Mouse (Mus musculus) embryonic facial prominence, embryonic 13.5 days (tissue): ENCODE measurements around the gene Naa50. TPM values are rescaled to one million over a fixed set of nuclear protein-coding genes. Genes with fewer than 3 reads are reported as not detected.

Experiments
- ATAC-seq: fragments of 200-750 bp; cut with Nextera tagmentation; 2 replicates; pipeline ENCODE4 v1.8.0; 2017; ENCODE audit warnings: low read depth; ENCODE audit not compliant: insufficient number of reproducible peaks, insufficient read depth, low FRiP score, low TSS enrichment
- H3K27ac ChIP-seq: fragments of 300-500 bp; sonication (generic); 2 replicates; pipeline ENCODE4 v1.5.1; 2015; ENCODE audit warnings: moderate library complexity, mild to moderate bottlenecking, inconsistent platforms
- H3K27me3 ChIP-seq: fragments of 300-500 bp; sonication (generic); 2 replicates; pipeline ENCODE4 v1.6.1; 2015; ENCODE audit warnings: mild to moderate bottlenecking, inconsistent platforms
- H3K36me3 ChIP-seq: fragments of 300-500 bp; sonication (generic); 2 replicates; pipeline ENCODE4 v1.6.1; 2015; ENCODE audit warnings: mild to moderate bottlenecking, inconsistent platforms
- H3K4me1 ChIP-seq: fragments of 300-500 bp; sonication (generic); 2 replicates; pipeline ENCODE4 v1.6.1; 2015; ENCODE audit warnings: inconsistent platforms
- H3K4me2 ChIP-seq: fragments of 300-500 bp; sonication (generic); 2 replicates; pipeline ENCODE4 v1.6.1; 2015; ENCODE audit warnings: moderate library complexity, mild to moderate bottlenecking, inconsistent platforms
- H3K4me3 ChIP-seq: fragments of 300-500 bp; sonication (generic); 2 replicates; pipeline ENCODE4 v1.5.1; 2015; ENCODE audit warnings: mild to moderate bottlenecking, inconsistent platforms
- H3K9ac ChIP-seq: fragments of 300-500 bp; sonication (generic); 2 replicates; pipeline ENCODE4 v1.6.1; 2015; ENCODE audit warnings: mild to moderate bottlenecking, inconsistent platforms
- H3K9me3 ChIP-seq: fragments of 300-500 bp; sonication (generic); 2 replicates; pipeline ENCODE4 v1.6.1; 2016; ENCODE audit warnings: inconsistent platforms
- WGBS: fragments of 180-500 bp; shearing (Covaris S2); methylation state at CpG from one replicate; pipeline ENCODE4 v1.1.7; 2015; ENCODE audit warnings: mixed read lengths; 5-methylcytosine and 5-hydroxymethylcytosine counted together
- polyA plus RNA-seq: library from polyadenylated mRNA; unstranded; fragments of >200 nt; fragmentation: Nextera tagmentation; extraction: Ambion mirVana; gene quantifications from 2 replicates; pipeline ENCODE4 v1.2.1, GENCODE M21; 2015

Gene Naa50
- polyA plus RNA-seq, 1 experiment from 2014 or later: 97.8 TPM

GRCm38 (mm10) chr16:44175001-44175400, 35.4 kb downstream of the Naa50 start:
- Histone ChIP-seq H3K27ac (no peak overlapping the region), H3K9me3 (no peaks in the 10 kb centered on the region), H3K4me1 (peaks cover 14% of the 10 kb centered on the region), H3K36me3 (no peaks in the 10 kb centered on the region), H3K4me2 (peak overlapping the region; percentile 63), H3K27me3 (no peaks in the 10 kb centered on the region), H3K4me3 (no peak overlapping the region), H3K9ac (no peak overlapping the region)
- no peak for ATAC-seq
- WGBS: 81% methylated on average over 1 of the region's 1 CpGs

GRCm38 (mm10) chr16:44176511-44176910, 36.9 kb downstream of the Naa50 start:
- 98% methylated on average over 2 of the region's 2 CpGs for WGBS
- 0 out of 2 replicates have a peak, but pooled peaks cover 2% of the 10 kb centered on the region for H3K36me3 ChIP-seq
- H3K27ac ChIP-seq: no peak overlapping the region
- H3K4me2 ChIP-seq: no peak overlapping the region
- no peak for ATAC-seq
- no peaks in the 10 kb centered on the region for H3K9me3 ChIP-seq
- no peak overlapping the region for H3K4me3 ChIP-seq
- no peaks in the 10 kb centered on the region for H3K27me3 ChIP-seq
- peaks cover 14% of the 10 kb centered on the region for H3K4me1 ChIP-seq
- H3K9ac ChIP-seq: no peak overlapping the region

GRCm38 (mm10) chr16:44178555-44178954, 38.9 kb downstream of the Naa50 start:
- 0 out of 2 replicates have a peak, but pooled peaks cover 10% of the 10 kb centered on the region for H3K36me3 ChIP-seq
- 73% methylated on average over 1 of the region's 1 CpGs for WGBS
- H3K4me2 ChIP-seq: no peak overlapping the region
- no peaks in the 10 kb centered on the region for H3K9me3 ChIP-seq
- H3K27me3 ChIP-seq: no peaks in the 10 kb centered on the region
- no peak overlapping the region for H3K4me3 ChIP-seq
- no peak overlapping the region for H3K9ac ChIP-seq
- H3K4me1 ChIP-seq: peaks cover 14% of the 10 kb centered on the region
- H3K27ac ChIP-seq: no peak overlapping the region
- no peak for ATAC-seq

GRCm38 (mm10) chr16:44182597-44182996, 43.0 kb downstream of the Naa50 start:
- ATAC-seq: no peak
- Histone ChIP-seq H3K27me3 (no peaks in the 10 kb centered on the region), H3K9me3 (no peaks in the 10 kb centered on the region), H3K9ac (no peak overlapping the region), H3K4me2 (no peak overlapping the region), H3K27ac (no peak overlapping the region), H3K36me3 (0 out of 2 replicates have a peak, but pooled peaks cover 10% of the 10 kb centered on the region), H3K4me1 (peaks cover 10% of the 10 kb centered on the region), H3K4me3 (no peak overlapping the region)
- 89% methylated on average over 1 of the region's 1 CpGs for WGBS

- H3K4me3 ChIP-seq: no peak overlapping the region
- 35% methylated on average over 3 of the region's 3 CpGs for WGBS
- peaks cover 15% of the 10 kb centered on the region for H3K36me3 ChIP-seq
- no peak overlapping the region for H3K9ac ChIP-seq
- no peak for ATAC-seq
- no peaks in the 10 kb centered on the region for H3K27me3 ChIP-seq
- no peak overlapping the region for H3K4me2 ChIP-seq
- H3K4me1 ChIP-seq: peaks cover 10% of the 10 kb centered on the region
- H3K9me3 ChIP-seq: peaks cover 4% of the 10 kb centered on the region
- H3K27ac ChIP-seq: no peak overlapping the region
Observed at GRCm38 (mm10) chr16:44184769-44185168, 45.1 kb downstream of the Naa50 start.

GRCm38 (mm10) chr16:44187172-44187571, 47.5 kb downstream of the Naa50 start:
- ATAC-seq: no peak
- Histone ChIP-seq H3K9me3 (peaks cover 4% of the 10 kb centered on the region), H3K4me2 (no peak overlapping the region), H3K4me3 (no peak overlapping the region), H3K9ac (no peak overlapping the region), H3K36me3 (peaks cover 7% of the 10 kb centered on the region), H3K27me3 (no peaks in the 10 kb centered on the region), H3K27ac (no peak overlapping the region), H3K4me1 (peaks cover 10% of the 10 kb centered on the region)
- 92% methylated on average over 4 of the region's 4 CpGs for WGBS

- no peak overlapping the region for H3K27ac ChIP-seq
- peaks cover 10% of the 10 kb centered on the region for H3K4me1 ChIP-seq
- no peak overlapping the region for H3K4me2 ChIP-seq
- H3K4me3 ChIP-seq: no peak overlapping the region
- no peaks in the 10 kb centered on the region for H3K27me3 ChIP-seq
- H3K9ac ChIP-seq: no peak overlapping the region
- H3K9me3 ChIP-seq: peaks cover 4% of the 10 kb centered on the region
- WGBS: 83% methylated on average over 3 of the region's 3 CpGs
- peaks cover 5% of the 10 kb centered on the region for H3K36me3 ChIP-seq
- no peak for ATAC-seq
Observed at GRCm38 (mm10) chr16:44188766-44189165, 49.1 kb downstream of the Naa50 start.

GRCm38 (mm10) chr16:44190032-44190431, 50.4 kb downstream of the Naa50 start:
- Histone ChIP-seq H3K4me1 (peaks cover 3% of the 10 kb centered on the region; the same call in 1 of the 2 replicates), H3K9ac (no peak overlapping the region), H3K4me3 (no peak overlapping the region), H3K36me3 (peaks cover 5% of the 10 kb centered on the region), H3K9me3 (peaks cover 4% of the 10 kb centered on the region), H3K27me3 (no peaks in the 10 kb centered on the region), H3K27ac (no peak overlapping the region), H3K4me2 (no peak overlapping the region)
- 94% methylated on average over 6 of the region's 6 CpGs for WGBS
- no peak for ATAC-seq

GRCm38 (mm10) chr16:44190968-44191367, 51.3 kb downstream of the Naa50 start:
- Histone ChIP-seq H3K27me3 (no peaks in the 10 kb centered on the region), H3K27ac (no peak overlapping the region), H3K9me3 (peaks cover 4% of the 10 kb centered on the region), H3K4me2 (no peak overlapping the region), H3K36me3 (peaks cover 5% of the 10 kb centered on the region), H3K4me3 (no peak overlapping the region), H3K4me1 (no peaks in the 10 kb centered on the region), H3K9ac (no peak overlapping the region)
- 88% methylated on average over 2 of the region's 2 CpGs for WGBS
- ATAC-seq: no peak

GRCm38 (mm10) chr16:44199066-44199703, 59.6 kb downstream of the Naa50 start:
- no peaks in the 10 kb centered on the region for H3K4me1 ChIP-seq
- no peak overlapping the region for H3K4me3 ChIP-seq
- no peak for ATAC-seq
- H3K4me2 ChIP-seq: no peak overlapping the region
- 94% methylated on average over 14 of the region's 14 CpGs for WGBS
- no peak overlapping the region for H3K27ac ChIP-seq
- no peak overlapping the region for H3K9ac ChIP-seq
- H3K36me3 ChIP-seq: peaks cover 31% of the 10 kb centered on the region
- no peaks in the 10 kb centered on the region for H3K27me3 ChIP-seq
- H3K9me3 ChIP-seq: no peaks in the 10 kb centered on the region

GRCm38 (mm10) chr16:44200146-44200545, 60.5 kb downstream of the Naa50 start:
- Histone ChIP-seq H3K27me3 (no peaks in the 10 kb centered on the region), H3K36me3 (peaks cover 35% of the 10 kb centered on the region), H3K4me3 (no peak overlapping the region), H3K27ac (no peak overlapping the region), H3K4me1 (no peaks in the 10 kb centered on the region), H3K9me3 (no peaks in the 10 kb centered on the region), H3K4me2 (no peak overlapping the region), H3K9ac (no peak overlapping the region)
- whole genome bisulfite sequencing: 91% methylated on average over 4 of the region's 4 CpGs
- no peak for ATAC-seq

GRCm38 (mm10) chr16:44204331-44204730, 64.7 kb downstream of the Naa50 start:
- Histone ChIP-seq H3K36me3 (peaks cover 63% of the 10 kb centered on the region), H3K27me3 (no peaks in the 10 kb centered on the region), H3K27ac (no peak overlapping the region), H3K4me3 (no peak overlapping the region), H3K9me3 (no peaks in the 10 kb centered on the region), H3K4me2 (no peak overlapping the region), H3K9ac (no peak overlapping the region), H3K4me1 (no peaks in the 10 kb centered on the region)
- ATAC-seq: no peak
- 87% methylated on average over 6 of the region's 6 CpGs for WGBS
